25 mouse cellular contexts compared by ENCODE assay signal in the genomic region with DNA sequence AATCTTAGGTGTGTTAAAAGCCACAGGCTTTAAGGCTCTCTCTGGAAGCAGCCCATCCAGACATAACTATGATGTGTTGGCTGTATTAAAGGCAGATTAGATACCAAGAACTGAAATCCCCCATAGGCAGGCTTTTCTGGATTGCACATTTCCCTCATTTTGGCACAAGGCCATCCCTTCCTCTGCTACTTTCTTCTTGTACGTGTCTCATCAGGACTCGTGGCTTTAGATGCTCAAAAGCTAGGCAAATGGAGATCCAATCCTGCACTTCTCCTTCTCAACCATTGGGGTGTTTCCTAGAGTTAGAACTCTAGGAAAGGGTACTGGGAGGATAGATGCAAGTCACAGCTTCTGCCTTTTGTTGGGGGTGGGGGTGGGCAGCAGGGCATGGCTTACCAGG.
A peak's percentile ranks its signal among the peaks of the same experiment; 100 is the strongest.
DNase-seq lines count a peak whose midpoint lies in the region; ATAC-seq and TF ChIP-seq lines count a peak whose summit lies in the region.
"Had no signal": no experiment of that assay in that cellular context is flagged by ENCODE, and none has a peak within 500 bp of the region (broad histone marks: within the 10 kb centered on the region; RNA-seq: fewer than 3 reads in every experiment).

No protein-coding gene starts in this region.

- no peak overlapping the region for H3K4me3 ChIP-seq in embryonic facial prominence, embryonic 14.5 days (ENCODE audit: low read depth, low read length)
- no peak overlapping the region for H3K4me3 ChIP-seq in embryonic facial prominence, embryonic 10.5 days
- H3K4me3 ChIP-seq in heart, embryonic 10.5 days, result no peak overlapping the region
- H3K4me3 ChIP-seq in lung, embryonic 14.5 days (ENCODE audit: low read depth, low read length), result no peak overlapping the region
- H3K4me3 ChIP-seq in midbrain, embryonic 14.5 days (replicated peaks; ENCODE audit: low read depth, low read length), result no peak overlapping the region
- H3K4me3 ChIP-seq in midbrain, embryonic 15.5 days, result no peak overlapping the region
- H3K4me3 ChIP-seq: embryonic facial prominence, embryonic 13.5 days; forebrain, embryonic 15.5 days; heart, adult 2 months; intestine, embryonic 15.5 days had no signal

- DNase-seq in embryonic facial prominence, embryonic 14.5 days (ENCODE audit: low spot score), result peak; percentile 54
- no peak for DNase-seq in embryonic facial prominence, embryonic 10.5 days (ENCODE audit: low spot score)
- DNase-seq in heart, embryonic 10.5 days (ENCODE audit: low spot score), result peak; percentile 54
- DNase-seq in heart, postnatal 25 days (ENCODE audit: low spot score), result no peak
- peak; percentile 55 for DNase-seq in lung, embryonic 14.5 days
- no peak for DNase-seq in lung, postnatal 10 days
- peak; percentile 11 for DNase-seq in midbrain, embryonic 14.5 days
- DNase-seq: adrenal gland, postnatal 10 days; adrenal gland, postnatal 36 days; cerebellum, adult 11 months; cerebellum, adult 2 months; cerebellum, adult 9-11 months; cerebellum, postnatal 25 days; gastrocnemius, postnatal 25 days; heart, adult 2 months; heart, postnatal 4 days had no signal

- no peak overlapping the region for H3K9ac ChIP-seq in embryonic facial prominence, embryonic 14.5 days (ENCODE audit: low read depth, low read length)
- H3K9ac ChIP-seq in lung, embryonic 14.5 days, result no peak overlapping the region
- no peak overlapping the region for H3K9ac ChIP-seq in midbrain, embryonic 14.5 days (replicated peaks; ENCODE audit: low read length)
- H3K9ac ChIP-seq in midbrain, embryonic 15.5 days, result no peak overlapping the region
- H3K9ac ChIP-seq: embryonic facial prominence, embryonic 13.5 days; forebrain, embryonic 15.5 days; hindbrain, embryonic 14.5 days; intestine, embryonic 15.5 days had no signal

- no peaks in the 10 kb centered on the region for H3K27me3 ChIP-seq in embryonic facial prominence, embryonic 14.5 days (replicated peaks; ENCODE audit: control insufficient read depth, insufficient read depth, low read length)
- H3K27me3 ChIP-seq in embryonic facial prominence, embryonic 10.5 days (replicated peaks; ENCODE audit: low read depth, poor library complexity, severe bottlenecking), result no peaks in the 10 kb centered on the region
- no peaks in the 10 kb centered on the region for H3K27me3 ChIP-seq in heart, embryonic 10.5 days (ENCODE audit: insufficient read depth, poor library complexity, severe bottlenecking)
- H3K27me3 ChIP-seq in lung, embryonic 14.5 days (ENCODE audit: insufficient read depth, low read length), result no peaks in the 10 kb centered on the region
- H3K27me3 ChIP-seq in midbrain, embryonic 14.5 days (ENCODE audit: control insufficient read depth, insufficient read depth, low read length), result no peaks in the 10 kb centered on the region
- H3K27me3 ChIP-seq in midbrain, embryonic 15.5 days (replicated peaks), result no peaks in the 10 kb centered on the region
- H3K27me3 ChIP-seq: CH12.LX; embryonic facial prominence, embryonic 13.5 days; forebrain, embryonic 15.5 days; intestine, embryonic 15.5 days; Patski had no signal

- intact Hi-C loops in heart, postnatal 25 days (cut with DNase I), result no loop called here

- H3K4me1 ChIP-seq in embryonic facial prominence, embryonic 14.5 days (ENCODE audit: control insufficient read depth, insufficient read depth, low read length), result 0 out of 2 replicates have a peak, but pooled peaks cover 6% of the 10 kb centered on the region
- H3K4me1 ChIP-seq in embryonic facial prominence, embryonic 10.5 days, result no peaks in the 10 kb centered on the region
- no peaks in the 10 kb centered on the region for H3K4me1 ChIP-seq in heart, embryonic 10.5 days
- no peaks in the 10 kb centered on the region for H3K4me1 ChIP-seq in lung, embryonic 14.5 days (ENCODE audit: insufficient read depth)
- no peaks in the 10 kb centered on the region for H3K4me1 ChIP-seq in midbrain, embryonic 14.5 days (ENCODE audit: control insufficient read depth, insufficient read depth, low read length)
- H3K4me1 ChIP-seq in midbrain, embryonic 15.5 days, result no peaks in the 10 kb centered on the region; the same call in 1 of the 2 replicates
- H3K4me1 ChIP-seq: forebrain, embryonic 15.5 days; intestine, embryonic 15.5 days had no signal

- TF ChIP-seq CTCF in lung, embryonic 14.5 days (IDR thresholded peaks at IDR 0.05; ENCODE audit: low read depth), result no peak

- no peak for ATAC-seq in embryonic facial prominence, embryonic 14.5 days (ENCODE audit: low read depth)
- no peak for ATAC-seq in lung, embryonic 14.5 days (ENCODE audit: insufficient read depth)
- no peak for ATAC-seq in midbrain, embryonic 14.5 days (ENCODE audit: low FRiP score, low TSS enrichment)
- no peak for ATAC-seq in midbrain, embryonic 15.5 days (replicated peaks)
- ATAC-seq: forebrain, embryonic 15.5 days; intestine, embryonic 15.5 days; Patski had no signal

- no peak overlapping the region for H3K4me2 ChIP-seq in embryonic facial prominence, embryonic 14.5 days (ENCODE audit: low read depth, low read length)
- no peak overlapping the region for H3K4me2 ChIP-seq in lung, embryonic 14.5 days
- no peak overlapping the region for H3K4me2 ChIP-seq in midbrain, embryonic 14.5 days (ENCODE audit: low read length)
- no peak overlapping the region for H3K4me2 ChIP-seq in midbrain, embryonic 15.5 days
- H3K4me2 ChIP-seq: embryonic facial prominence, embryonic 13.5 days; forebrain, embryonic 15.5 days; heart, embryonic 11.5 days; hindbrain, embryonic 14.5 days; intestine, embryonic 15.5 days had no signal

- H3K27ac ChIP-seq in embryonic facial prominence, embryonic 14.5 days (replicated peaks; ENCODE audit: low read depth, low read length), result no peak overlapping the region
- H3K27ac ChIP-seq in embryonic facial prominence, embryonic 10.5 days (replicated peaks), result no peak overlapping the region
- no peak overlapping the region for H3K27ac ChIP-seq in heart, embryonic 10.5 days
- no peak overlapping the region for H3K27ac ChIP-seq in lung, embryonic 14.5 days (ENCODE audit: low read depth)
- no peak overlapping the region for H3K27ac ChIP-seq in midbrain, embryonic 14.5 days (replicated peaks; ENCODE audit: low read depth, low read length)
- no peak overlapping the region for H3K27ac ChIP-seq in midbrain, embryonic 15.5 days
- H3K27ac ChIP-seq: embryonic facial prominence, embryonic 13.5 days; forebrain, embryonic 15.5 days; heart, adult 2 months; hindbrain, embryonic 14.5 days; intestine, embryonic 15.5 days had no signal

- H3K36me3 ChIP-seq in embryonic facial prominence, embryonic 14.5 days (ENCODE audit: control insufficient read depth, insufficient read depth, low read length), result no peaks in the 10 kb centered on the region
- H3K36me3 ChIP-seq in embryonic facial prominence, embryonic 10.5 days (replicated peaks), result no peaks in the 10 kb centered on the region
- no peaks in the 10 kb centered on the region for H3K36me3 ChIP-seq in heart, embryonic 10.5 days
- H3K36me3 ChIP-seq in lung, embryonic 14.5 days (ENCODE audit: insufficient read depth), result no peaks in the 10 kb centered on the region
- H3K36me3 ChIP-seq in midbrain, embryonic 14.5 days (ENCODE audit: control insufficient read depth, insufficient read depth, low read length), result no peaks in the 10 kb centered on the region
- H3K36me3 ChIP-seq in midbrain, embryonic 15.5 days (replicated peaks), result no peaks in the 10 kb centered on the region
- H3K36me3 ChIP-seq: intestine, embryonic 15.5 days had no signal

- 23% methylated on average over 2 of the region's 2 CpGs for WGBS in embryonic facial prominence, embryonic 14.5 days
- 80% methylated on average over 2 of the region's 2 CpGs for WGBS in embryonic facial prominence, embryonic 10.5 days
- 65% methylated on average over 2 of the region's 2 CpGs for whole genome bisulfite sequencing in heart, embryonic 10.5 days
- WGBS in lung, embryonic 14.5 days, result 26% methylated on average over 2 of the region's 2 CpGs
- WGBS in midbrain, embryonic 14.5 days, result 61% methylated on average over 2 of the region's 2 CpGs
- 48% methylated on average over 2 of the region's 2 CpGs for WGBS in midbrain, embryonic 15.5 days

- no peaks in the 10 kb centered on the region for H3K9me3 ChIP-seq in embryonic facial prominence, embryonic 14.5 days (ENCODE audit: control insufficient read depth, low read length)
- no peaks in the 10 kb centered on the region for H3K9me3 ChIP-seq in embryonic facial prominence, embryonic 10.5 days
- no peaks in the 10 kb centered on the region for H3K9me3 ChIP-seq in heart, embryonic 10.5 days
- H3K9me3 ChIP-seq in lung, embryonic 14.5 days (ENCODE audit: low read depth, low read length), result no peaks in the 10 kb centered on the region
- H3K9me3 ChIP-seq in midbrain, embryonic 14.5 days (ENCODE audit: control insufficient read depth, low read length), result no peaks in the 10 kb centered on the region
- no peaks in the 10 kb centered on the region for H3K9me3 ChIP-seq in midbrain, embryonic 15.5 days
- H3K9me3 ChIP-seq: embryonic facial prominence, embryonic 13.5 days; forebrain, embryonic 15.5 days; G1E; intestine, embryonic 15.5 days had no signal

Comparison
In these comparisons a context has a peak if more than half of its experiments do, and no peak if none do; other contexts are left out.
1. DNase-seq: peak in embryonic facial prominence, embryonic 14.5 days (single experiment), heart, embryonic 10.5 days (single experiment), lung, embryonic 14.5 days (single experiment) and midbrain, embryonic 14.5 days (single experiment); none in embryonic facial prominence, embryonic 10.5 days (single experiment), heart, postnatal 25 days (single experiment) and lung, postnatal 10 days (single experiment).